Mouse (Mus musculus): ENCODE data around the gene Lmx1b. TPM values are rescaled to one million over a fixed set of nuclear protein-coding genes. Genes with fewer than 3 reads are reported as not detected.

Gene Lmx1b
- polyA plus RNA-seq, 1 experiment from 2014 or later, result 11.0 TPM

DNA sequence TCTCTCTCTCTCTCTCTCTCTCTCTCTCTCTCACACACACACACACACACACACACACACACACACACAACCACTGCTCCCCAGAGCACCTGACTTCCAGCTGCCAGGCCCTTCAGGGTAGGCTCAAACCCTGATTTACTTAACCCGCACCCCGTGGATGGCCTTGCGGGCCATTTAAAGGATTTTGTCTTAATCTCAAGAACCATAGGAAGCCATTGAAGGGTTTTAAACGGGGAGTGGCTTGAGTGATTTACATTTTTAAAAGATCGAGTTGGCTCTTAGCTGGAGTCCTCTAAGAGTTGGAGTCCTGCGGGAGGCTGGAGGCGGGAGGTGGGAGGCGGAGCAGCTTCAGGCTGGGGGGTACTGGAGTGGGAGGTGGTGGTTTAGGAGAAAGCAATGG lies 58.4 kb downstream of the Lmx1b start:
- Histone ChIP-seq H3K4me1 (peaks cover 100% of the 10 kb centered on the region), H3K27ac (peak overlapping the region; percentile 57)
- 5% methylated on average over 8 of the region's 8 CpGs for WGBS

DNA sequence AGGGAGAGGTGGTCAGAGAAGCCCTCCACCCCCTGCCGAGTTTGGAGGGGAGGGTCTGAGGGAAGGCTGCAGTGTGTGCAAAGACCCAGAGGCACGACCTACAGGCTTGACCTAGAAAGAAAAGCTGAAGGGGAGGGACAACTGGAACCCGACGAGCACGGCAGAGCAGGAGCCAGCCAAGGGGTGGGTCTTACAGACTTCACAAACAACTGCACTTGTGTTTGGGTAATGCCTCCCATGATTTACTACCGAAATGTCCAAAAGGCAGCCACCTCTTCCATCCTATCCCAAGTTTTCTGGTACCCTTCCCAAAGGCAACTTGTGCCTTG lies 58.9 kb downstream of the Lmx1b start:
- peaks cover 90% of the 10 kb centered on the region for H3K27me3 ChIP-seq (ENCODE audit: low read depth, poor library complexity, severe bottlenecking)
- peak overlapping the region; percentile 7; the same call in 1 of the 2 replicates for H3K27ac ChIP-seq
- peak; percentile 56 for DNase-seq (ENCODE audit: low spot score)
- H3K36me3 ChIP-seq, result no peaks in the 10 kb centered on the region
- 0% methylated on average over 6 of the region's 6 CpGs for WGBS
- peak overlapping the region; percentile 39 for H3K4me3 ChIP-seq
- H3K4me1 ChIP-seq, result peaks cover 100% of the 10 kb centered on the region
- H3K9me3 ChIP-seq (replicated peaks), result no peaks in the 10 kb centered on the region

More for the DNA sequence above, 58.4 kb downstream of the Lmx1b start:
- Histone ChIP-seq H3K9me3 (replicated peaks) (no peaks in the 10 kb centered on the region), H3K4me3 (peak overlapping the region; percentile 6; the same call in 1 of the 2 replicates), H3K36me3 (no peaks in the 10 kb centered on the region), H3K27me3 (ENCODE audit: low read depth, poor library complexity, severe bottlenecking) (peaks cover 85% of the 10 kb centered on the region)
- DNase-seq (ENCODE audit: low spot score), result no peak

DNA sequence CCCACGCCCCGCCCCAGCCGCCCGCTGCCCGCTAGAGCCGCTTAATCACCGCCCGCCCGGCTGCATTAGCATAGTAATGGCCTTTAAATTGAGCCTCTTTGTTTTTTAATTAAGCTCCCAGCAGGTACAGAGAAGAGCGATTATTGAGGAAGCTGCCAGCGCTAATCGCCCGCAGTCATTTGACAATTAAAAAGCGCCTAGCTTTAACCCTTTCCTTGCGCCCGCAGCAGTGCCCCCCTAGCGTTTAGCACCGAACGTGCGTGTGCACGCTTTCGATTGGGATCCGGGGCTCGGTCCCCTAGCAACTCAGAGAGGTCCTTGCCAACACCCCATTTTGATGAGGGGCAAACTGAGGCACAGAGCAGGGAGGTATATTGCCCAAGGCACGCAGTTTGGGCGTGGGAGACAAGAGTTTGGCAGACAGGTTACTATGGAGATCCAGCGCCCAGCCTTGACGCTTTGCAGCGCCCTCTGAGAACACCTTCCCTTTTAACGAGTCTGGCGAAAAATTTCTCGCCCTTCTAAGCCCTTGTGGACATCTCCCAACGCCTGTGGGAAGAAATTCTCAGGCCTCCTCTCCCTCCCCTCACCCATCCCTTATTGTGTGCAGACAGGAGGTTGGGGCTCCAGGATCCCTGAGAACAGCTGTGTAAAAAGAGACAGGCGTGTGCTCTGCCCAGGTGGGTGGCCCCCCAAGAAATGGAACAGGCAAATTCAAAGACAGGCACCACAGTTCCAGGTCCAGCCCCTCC lies 59.4 kb downstream of the Lmx1b start:
- no peaks in the 10 kb centered on the region for H3K9me3 ChIP-seq (replicated peaks)
- peak overlapping the region; percentile 50; the same call in 1 of the 2 replicates for H3K27ac ChIP-seq
- no peaks in the 10 kb centered on the region for H3K36me3 ChIP-seq
- H3K4me1 ChIP-seq, result peaks cover 100% of the 10 kb centered on the region
- H3K27me3 ChIP-seq (ENCODE audit: low read depth, poor library complexity, severe bottlenecking), result peaks cover 91% of the 10 kb centered on the region
- WGBS, result 2% methylated on average over 34 of the region's 34 CpGs
- peak overlapping the region; percentile 39 for H3K4me3 ChIP-seq
- peak; percentile 57 for DNase-seq (ENCODE audit: low spot score)

DNA sequence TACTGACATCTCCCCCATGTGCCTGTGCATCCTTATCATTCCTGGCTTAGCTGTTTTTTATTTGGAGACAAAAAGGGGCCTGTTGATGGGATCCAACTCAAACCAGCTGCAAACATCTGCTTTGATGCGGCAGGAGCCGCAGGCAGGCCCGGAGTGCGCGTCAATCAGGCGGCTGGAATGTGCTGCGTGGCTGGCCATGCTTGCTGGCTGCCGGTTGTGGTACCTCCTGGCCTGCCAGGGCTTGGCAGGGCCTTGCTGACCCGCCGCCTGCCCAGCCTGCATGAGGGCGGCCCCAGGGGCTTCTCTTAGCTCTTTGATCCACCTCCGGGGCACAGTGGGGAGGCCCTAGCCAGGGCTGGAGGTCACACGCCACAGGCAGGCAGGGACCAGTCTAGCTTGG lies 64.9 kb downstream of the Lmx1b start:
- Histone ChIP-seq H3K4me1 (peaks cover 79% of the 10 kb centered on the region), H3K27ac (peak overlapping the region; percentile 59), H3K27me3 (ENCODE audit: low read depth, poor library complexity, severe bottlenecking) (peaks cover 86% of the 10 kb centered on the region), H3K9me3 (replicated peaks) (no peaks in the 10 kb centered on the region), H3K36me3 (peaks cover 10% of the 10 kb centered on the region; the same call in 1 of the 2 replicates), H3K4me3 (0 out of 2 replicates have a peak overlapping the region, but pooled peaks have one; percentile 13)
- DNase-seq (ENCODE audit: low spot score), result no peak
- WGBS, result 10% methylated on average over 13 of the region's 13 CpGs

DNA sequence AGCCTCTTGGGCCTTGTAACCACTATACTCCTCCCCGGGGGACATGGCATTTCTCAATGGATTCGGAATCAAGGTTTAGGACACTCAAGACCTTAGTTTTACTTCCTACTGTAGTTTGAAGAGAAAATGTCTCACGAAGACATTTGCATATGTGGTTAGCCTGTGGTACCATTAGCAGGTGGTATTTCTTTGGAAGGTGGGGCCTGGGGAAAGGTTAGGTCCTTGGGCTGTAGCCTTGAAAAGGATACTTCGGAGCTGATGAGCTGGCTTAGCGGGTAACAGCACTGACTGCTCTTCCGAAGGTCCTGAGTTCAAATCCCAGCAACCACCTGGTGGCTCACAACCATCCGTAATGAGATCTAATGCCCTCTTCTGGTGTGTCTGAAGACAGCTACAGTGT lies 67.2 kb downstream of the Lmx1b start:
- H3K36me3 ChIP-seq, result peaks cover 21% of the 10 kb centered on the region
- peaks cover 73% of the 10 kb centered on the region for H3K4me1 ChIP-seq
- H3K27ac ChIP-seq, result no peak overlapping the region
- 93% methylated on average over 7 of the region's 7 CpGs for WGBS
- peaks cover 85% of the 10 kb centered on the region for H3K27me3 ChIP-seq (ENCODE audit: low read depth, poor library complexity, severe bottlenecking)
- no peaks in the 10 kb centered on the region for H3K9me3 ChIP-seq (replicated peaks)
- DNase-seq (ENCODE audit: low spot score), result no peak
- no peak overlapping the region for H3K4me3 ChIP-seq

DNA sequence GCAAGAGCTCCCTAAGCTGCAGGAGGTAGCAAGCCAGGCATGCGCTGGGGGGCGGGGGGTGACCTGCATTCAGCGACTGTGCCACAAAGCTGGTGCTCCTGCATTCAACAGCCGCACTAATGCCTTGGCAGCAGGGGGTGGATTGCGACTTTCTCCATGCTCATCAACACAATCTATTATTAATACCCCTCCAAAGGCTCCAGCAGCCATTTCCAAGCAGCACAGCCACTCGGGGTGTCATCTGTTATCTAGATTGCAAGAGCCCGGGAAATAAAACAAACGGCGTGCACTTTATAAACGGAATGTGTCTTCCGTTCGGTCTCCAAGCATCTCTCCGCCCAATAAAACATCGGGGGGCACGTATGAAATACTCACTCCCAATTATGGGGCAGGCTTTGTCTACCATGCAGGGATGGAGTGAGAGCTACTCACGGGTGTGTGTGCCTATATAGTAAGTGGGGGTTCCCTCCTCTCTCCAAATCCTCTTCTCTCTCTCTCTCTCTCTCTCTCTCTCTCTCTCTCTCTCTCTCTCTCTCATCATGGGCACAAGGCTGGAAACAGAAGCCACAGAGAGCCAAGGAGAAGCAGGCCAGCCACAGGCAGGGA lies 69.0 kb downstream of the Lmx1b start:
- Histone ChIP-seq H3K27ac (0 out of 2 replicates have a peak overlapping the region, but pooled peaks have one; percentile 14), H3K4me3 (no peak overlapping the region), H3K36me3 (peaks cover 39% of the 10 kb centered on the region), H3K4me1 (peaks cover 73% of the 10 kb centered on the region), H3K9me3 (replicated peaks) (no peaks in the 10 kb centered on the region), H3K27me3 (ENCODE audit: low read depth, poor library complexity, severe bottlenecking) (peaks cover 85% of the 10 kb centered on the region)
- 54% methylated on average over 16 of the region's 16 CpGs for WGBS
- no peak for DNase-seq (ENCODE audit: low spot score)

DNA sequence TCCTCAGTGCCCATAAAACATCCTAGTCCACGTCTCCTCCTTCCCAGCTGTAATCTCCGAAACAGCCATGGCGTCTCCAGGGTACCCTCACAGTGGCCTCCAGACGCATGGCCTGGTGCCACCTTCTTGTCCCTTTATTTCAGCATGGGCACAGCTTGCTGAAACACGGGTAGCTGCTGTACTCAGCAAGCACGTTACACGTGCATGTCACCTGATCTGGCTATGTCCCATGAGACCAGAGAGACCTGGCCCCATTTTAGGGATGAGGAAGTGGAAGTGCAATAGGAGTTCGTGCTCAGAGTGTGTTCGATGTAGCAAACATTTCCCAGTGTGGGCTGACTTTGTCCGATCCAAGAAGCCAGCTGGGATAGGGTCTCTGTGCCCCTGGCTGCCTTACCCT lies 70.6 kb downstream of the Lmx1b start:
- WGBS, result 71% methylated on average over 10 of the region's 10 CpGs
- peaks cover 71% of the 10 kb centered on the region for H3K4me1 ChIP-seq
- no peak overlapping the region for H3K27ac ChIP-seq
- H3K36me3 ChIP-seq, result peaks cover 48% of the 10 kb centered on the region
- no peak for DNase-seq (ENCODE audit: low spot score)
- no peak overlapping the region for H3K4me3 ChIP-seq
- H3K9me3 ChIP-seq (replicated peaks), result no peaks in the 10 kb centered on the region
- H3K27me3 ChIP-seq (ENCODE audit: low read depth, poor library complexity, severe bottlenecking), result peaks cover 86% of the 10 kb centered on the region

DNA sequence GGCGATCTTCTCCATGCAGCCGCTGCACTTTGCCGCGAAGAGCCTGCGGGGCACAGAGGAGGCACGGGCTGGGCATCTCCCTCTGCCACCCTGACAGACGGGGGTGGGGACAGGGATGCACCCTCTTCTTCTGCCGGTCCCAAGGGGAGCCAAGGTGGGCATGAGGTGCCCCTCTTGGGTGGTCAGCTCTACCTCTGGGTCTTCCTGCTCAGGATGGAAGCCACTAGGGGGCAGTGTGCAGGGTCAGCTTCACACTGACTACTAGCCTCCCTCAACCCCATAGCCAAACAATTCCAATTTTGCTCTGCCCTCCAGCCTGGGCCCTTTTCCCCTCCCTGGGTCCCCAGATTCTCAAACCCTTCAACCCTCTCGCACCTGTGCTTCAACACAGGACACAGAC lies 71.1 kb downstream of the Lmx1b start:
- no peaks in the 10 kb centered on the region for H3K9me3 ChIP-seq (replicated peaks)
- peaks cover 50% of the 10 kb centered on the region for H3K36me3 ChIP-seq
- peaks cover 76% of the 10 kb centered on the region for H3K4me1 ChIP-seq
- H3K27me3 ChIP-seq (ENCODE audit: low read depth, poor library complexity, severe bottlenecking), result peaks cover 85% of the 10 kb centered on the region
- DNase-seq (ENCODE audit: low spot score), result peak; percentile 81
- 18% methylated on average over 9 of the region's 9 CpGs for WGBS
- no peak overlapping the region for H3K4me3 ChIP-seq
- H3K27ac ChIP-seq, result 0 out of 2 replicates have a peak overlapping the region, but pooled peaks have one; percentile 25

DNA sequence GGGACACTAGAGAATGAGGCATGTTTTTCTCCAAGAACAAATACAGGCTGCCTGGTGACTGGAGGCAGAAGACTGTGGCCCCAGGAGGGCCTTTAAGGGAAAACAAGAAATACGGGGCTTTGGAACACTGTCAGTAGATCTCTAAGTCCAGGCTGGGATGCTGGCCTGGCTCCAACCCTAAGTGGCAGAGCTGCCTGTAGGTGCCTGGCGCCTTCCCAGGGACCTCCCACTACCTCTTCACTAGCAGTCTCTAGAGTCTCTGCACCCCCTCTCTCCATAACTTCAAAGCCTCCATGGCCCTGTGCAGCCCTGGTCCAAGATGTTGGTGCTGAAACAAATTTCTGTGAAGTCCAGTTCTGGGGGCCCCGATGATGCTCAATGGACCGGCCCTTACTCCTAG lies 74.4 kb downstream of the Lmx1b start:
- Histone ChIP-seq H3K36me3 (peaks cover 78% of the 10 kb centered on the region), H3K27me3 (ENCODE audit: low read depth, poor library complexity, severe bottlenecking) (peaks cover 64% of the 10 kb centered on the region), H3K4me3 (no peak overlapping the region), H3K4me1 (peaks cover 86% of the 10 kb centered on the region), H3K9me3 (replicated peaks) (no peaks in the 10 kb centered on the region), H3K27ac (no peak overlapping the region)
- DNase-seq (ENCODE audit: low spot score), result no peak
- 71% methylated on average over 4 of the region's 4 CpGs for WGBS

DNA sequence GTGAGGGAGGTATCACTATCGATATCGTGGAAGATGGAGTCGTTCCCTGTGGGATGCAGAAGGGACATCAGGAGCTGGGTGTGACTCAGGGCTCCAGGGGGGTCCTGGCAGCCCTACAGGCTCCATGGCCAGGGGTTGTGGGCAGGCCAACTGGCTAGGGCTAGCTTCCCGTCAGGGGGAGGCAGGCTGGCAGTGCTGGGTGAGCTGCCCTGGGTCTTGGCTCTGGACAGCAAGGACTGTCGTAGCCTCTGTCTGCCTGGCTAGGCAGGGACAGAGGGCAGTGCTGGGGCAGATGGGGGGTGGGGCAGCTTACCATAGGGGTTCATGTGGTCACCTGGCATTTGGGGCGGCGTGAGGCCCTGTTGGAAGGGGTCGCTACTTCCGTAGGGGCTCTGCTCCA lies 75.6 kb downstream of the Lmx1b start:
- Histone ChIP-seq H3K36me3 (peaks cover 78% of the 10 kb centered on the region), H3K27me3 (ENCODE audit: low read depth, poor library complexity, severe bottlenecking) (peaks cover 52% of the 10 kb centered on the region), H3K27ac (0 out of 2 replicates have a peak overlapping the region, but pooled peaks have one; percentile 19), H3K9me3 (replicated peaks) (no peaks in the 10 kb centered on the region), H3K4me1 (peaks cover 86% of the 10 kb centered on the region), H3K4me3 (no peak overlapping the region)
- DNase-seq (ENCODE audit: low spot score), result no peak
- 77% methylated on average over 9 of the region's 9 CpGs for WGBS

DNA sequence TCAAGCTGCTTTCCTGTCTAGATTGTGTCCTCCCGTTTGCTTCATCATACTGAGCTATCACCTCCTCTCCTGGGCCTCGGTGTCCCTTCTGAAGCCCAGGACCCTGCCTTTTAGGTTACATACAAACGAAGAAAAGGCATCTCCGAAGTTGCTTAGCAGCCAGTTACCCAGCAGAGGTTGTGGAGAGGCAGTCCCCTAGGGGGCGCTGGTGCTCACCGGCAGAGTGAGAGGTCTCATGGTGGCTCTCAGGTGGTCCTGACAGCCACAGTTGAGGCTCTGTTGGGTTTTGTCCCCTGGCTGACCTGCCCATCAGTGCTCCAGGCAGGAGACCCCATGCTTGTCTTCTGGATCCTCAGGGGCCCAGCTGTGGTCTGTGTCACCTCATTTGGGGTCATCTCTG lies 80.6 kb downstream of the Lmx1b start:
- Histone ChIP-seq H3K27ac (peak overlapping the region; percentile 51; the same call in 1 of the 2 replicates), H3K36me3 (peaks cover 33% of the 10 kb centered on the region), H3K27me3 (ENCODE audit: low read depth, poor library complexity, severe bottlenecking) (peaks cover 10% of the 10 kb centered on the region), H3K4me3 (no peak overlapping the region), H3K4me1 (peaks cover 61% of the 10 kb centered on the region), H3K9me3 (replicated peaks) (no peaks in the 10 kb centered on the region)
- WGBS, result 10% methylated on average over 6 of the region's 6 CpGs
- DNase-seq (ENCODE audit: low spot score), result peak; percentile 90

DNA sequence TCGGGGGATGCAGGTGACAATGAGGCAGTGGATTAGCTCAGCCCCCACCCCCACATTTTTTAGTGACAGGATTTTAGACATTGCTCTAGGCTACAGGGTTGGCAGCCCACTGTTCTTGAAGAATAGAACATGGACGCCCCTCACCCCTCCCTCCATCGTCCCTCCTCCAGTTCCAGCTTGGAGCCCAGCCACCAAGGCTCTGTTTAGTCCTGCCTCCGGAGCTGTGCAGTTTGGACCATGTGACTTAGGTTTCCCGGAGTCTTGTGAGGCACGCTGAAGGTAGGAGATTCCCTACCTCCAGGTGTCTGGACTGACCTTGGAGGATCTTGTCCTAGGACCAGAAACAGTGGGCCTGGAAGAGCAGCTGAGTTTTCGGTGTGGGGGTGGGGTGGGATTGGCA lies 81.0 kb downstream of the Lmx1b start:
- DNase-seq (ENCODE audit: low spot score), result peak; percentile 47
- peaks cover 57% of the 10 kb centered on the region for H3K4me1 ChIP-seq
- H3K4me3 ChIP-seq, result 0 out of 2 replicates have a peak overlapping the region, but pooled peaks have one; percentile 1
- WGBS, result 41% methylated on average over 7 of the region's 7 CpGs
- peaks cover 7% of the 10 kb centered on the region; the same call in 1 of the 2 replicates for H3K27me3 ChIP-seq (ENCODE audit: low read depth, poor library complexity, severe bottlenecking)
- H3K36me3 ChIP-seq, result peaks cover 28% of the 10 kb centered on the region
- peak overlapping the region; percentile 51; the same call in 1 of the 2 replicates for H3K27ac ChIP-seq
- no peaks in the 10 kb centered on the region for H3K9me3 ChIP-seq (replicated peaks)

DNA sequence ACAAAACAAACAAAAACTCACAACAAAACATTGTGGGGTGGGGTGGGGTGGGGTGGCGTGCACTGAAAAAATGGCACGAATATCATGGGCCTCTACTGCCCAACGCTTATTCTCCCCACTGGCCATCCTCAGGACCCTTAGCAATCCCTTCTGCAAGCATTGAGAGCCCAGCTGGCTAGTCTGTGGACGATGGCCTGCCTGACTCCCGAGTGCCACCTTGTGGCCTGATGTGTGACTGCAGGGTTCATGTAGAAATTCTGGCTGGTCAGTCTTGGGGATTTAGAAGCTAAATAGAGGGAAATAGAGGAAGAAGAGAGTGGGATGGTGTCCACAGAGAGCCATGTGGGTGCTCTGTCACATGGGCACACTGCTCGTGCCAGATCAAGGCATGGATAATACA lies 82.1 kb downstream of the Lmx1b start:
- no peak overlapping the region for H3K4me3 ChIP-seq
- H3K9me3 ChIP-seq (replicated peaks), result no peaks in the 10 kb centered on the region
- peak; percentile 90 for DNase-seq (ENCODE audit: low spot score)
- H3K27ac ChIP-seq, result no peak overlapping the region
- peaks cover 48% of the 10 kb centered on the region for H3K4me1 ChIP-seq
- peaks cover 17% of the 10 kb centered on the region for H3K36me3 ChIP-seq
- 8% methylated on average over 6 of the region's 6 CpGs for WGBS
- peaks cover 5% of the 10 kb centered on the region; the same call in 1 of the 2 replicates for H3K27me3 ChIP-seq (ENCODE audit: low read depth, poor library complexity, severe bottlenecking)

Measured in limb, embryonic 10.5 days (tissue).